Mouse (Mus musculus) kidney, postnatal 0 days (tissue): ENCODE results near the gene Zfp575. TPM values are rescaled to one million over a fixed set of nuclear protein-coding genes. Genes with fewer than 3 reads are reported as not detected.

Experiments used
- ATAC-seq: fragments of 200-750 bp; cut with Nextera tagmentation; replicated peaks from 2 replicates; pipeline ENCODE4 v1.8.0; 2017; ENCODE audit warnings: low read depth, moderate number of reproducible peaks, moderate TSS enrichment, moderate library complexity; ENCODE audit not compliant: low FRiP score
- DNase-seq: peaks from one replicate; pipeline ENCODE4 v3.0.0-alpha.2; 2016; ENCODE audit warnings: low spot score
- H3K27ac ChIP-seq: fragments of 300-500 bp; sonication (generic); 2 replicates; pipeline ENCODE4 v1.5.1; 2014; ENCODE audit warnings: mild to moderate bottlenecking
- H3K27me3 ChIP-seq: fragments of 300-500 bp; sonication (generic); 2 replicates; pipeline ENCODE4 v1.6.1; 2014; ENCODE audit warnings: low read length, mixed read lengths; ENCODE audit not compliant: insufficient read depth
- H3K36me3 ChIP-seq: fragments of 300-500 bp; sonication (generic); 2 replicates; pipeline ENCODE4 v1.6.1; 2014; ENCODE audit warnings: low read length, mixed read lengths; ENCODE audit not compliant: insufficient read depth
- H3K4me1 ChIP-seq: fragments of 300-500 bp; sonication (generic); replicated peaks from 2 replicates; pipeline ENCODE4 v1.6.1; 2014; ENCODE audit warnings: antibody characterized with exemption, low read length, mixed read lengths; ENCODE audit not compliant: insufficient read depth
- H3K4me2 ChIP-seq: fragments of 300-500 bp; sonication (generic); 2 replicates; pipeline ENCODE4 v1.6.1; 2014; ENCODE audit warnings: mild to moderate bottlenecking, low read length, moderate library complexity, mixed read lengths
- H3K4me3 ChIP-seq: fragments of 300-500 bp; sonication (generic); replicated peaks from 2 replicates; pipeline ENCODE4 v1.5.1; 2014; ENCODE audit warnings: low read depth, low read length
- H3K9ac ChIP-seq: fragments of 300-500 bp; sonication (generic); 2 replicates; pipeline ENCODE4 v1.6.1; 2014; ENCODE audit warnings: low read depth, low read length
- H3K9me3 ChIP-seq: fragments of 300-500 bp; sonication (generic); replicated peaks from 2 replicates; pipeline ENCODE4 v1.6.1; 2016; ENCODE audit warnings: low read length, inconsistent platforms, mixed read lengths
- CTCF ChIP-seq: IDR thresholded peaks from 2 replicates; pipeline ENCODE4 v1.5.1; 2016; ENCODE audit warnings: antibody characterized with exemption, low read depth, mild to moderate bottlenecking, moderate library complexity
- WGBS: fragments of 180-500 bp; shearing (Covaris S2); extraction: QIAGEN DNeasy Blood & Tissue Kit; methylation state at CpG from one replicate; pipeline ENCODE4 v1.1.7; 2014; 5-methylcytosine and 5-hydroxymethylcytosine counted together
- polyA plus RNA-seq: library from polyadenylated mRNA; unstranded; fragments of >200 nt; fragmentation: Nextera tagmentation; extraction: Ambion mirVana; gene quantifications from 2 replicates; pipeline ENCODE4 v1.2.1, GENCODE M21; 2015

Zfp575 gene
- polyA plus RNA-seq, 1 experiment from 2014 or later = 4.0 TPM

DNA sequence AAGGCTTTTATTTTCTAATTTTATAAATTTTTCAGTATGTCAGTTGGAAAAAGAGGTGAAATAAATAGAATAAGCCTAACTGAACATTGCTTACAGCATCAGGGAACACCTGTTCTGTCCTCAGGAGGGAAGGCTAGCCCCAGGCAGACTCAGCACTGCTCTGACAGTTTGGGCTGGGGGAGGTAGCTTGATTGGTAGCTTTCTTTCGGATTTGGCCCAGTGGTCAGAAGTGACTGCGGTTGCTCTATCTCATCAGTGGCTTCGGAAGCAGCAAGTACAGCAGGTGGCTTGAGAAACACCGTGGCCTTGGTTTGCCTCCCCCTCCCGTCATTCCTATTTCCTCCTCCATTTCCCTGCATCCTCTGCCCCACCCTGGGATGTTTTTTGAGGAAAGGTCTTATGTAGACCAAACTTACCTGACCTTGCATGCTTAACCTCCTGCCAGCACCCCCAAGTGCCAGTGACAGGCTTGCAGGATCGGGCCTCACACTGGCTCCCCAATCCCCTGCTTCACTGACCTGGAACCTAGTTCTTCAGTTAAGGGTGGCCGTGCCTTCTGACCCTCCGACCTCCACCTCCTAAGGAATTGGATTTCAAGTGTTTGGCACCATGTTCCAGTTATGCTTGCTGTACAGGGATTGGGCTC is 24.1 kb downstream of the Zfp575 start:
- Histone ChIP-seq H3K4me2 (no peak overlapping the region), H3K9ac (no peak overlapping the region), H3K27ac (no peak overlapping the region), H3K4me3 (no peak overlapping the region), H3K36me3 (peaks cover 24% of the 10 kb centered on the region), H3K4me1 (no peaks in the 10 kb centered on the region), H3K9me3 (no peaks in the 10 kb centered on the region), H3K27me3 (no peaks in the 10 kb centered on the region)
- DNase-seq (no peak), ATAC-seq (no peak)
- 53% methylated on average over 8 of the region's 8 CpGs for WGBS
- no peak for TF ChIP-seq CTCF

DNA sequence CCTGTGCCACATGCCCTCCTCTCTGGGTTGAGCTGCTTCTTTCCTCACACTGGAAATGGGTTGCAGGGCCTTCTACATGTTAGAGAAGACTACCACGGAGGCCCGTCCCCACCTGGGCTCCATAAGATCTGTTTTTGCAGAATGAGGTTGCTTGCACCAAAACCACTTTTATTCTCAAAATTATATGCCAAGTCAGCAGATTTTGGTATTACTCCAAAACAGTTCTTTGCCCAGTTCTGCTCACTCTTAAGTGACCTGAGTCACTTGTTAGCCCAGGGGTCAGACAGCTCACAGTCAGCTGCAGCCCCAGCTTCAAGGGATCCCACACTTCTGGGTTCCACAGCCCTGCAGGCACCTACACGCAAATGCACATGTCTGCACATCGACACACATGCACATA is 26.0 kb downstream of the Zfp575 start:
- WGBS = 84% methylated on average over 4 of the region's 4 CpGs
- no peaks in the 10 kb centered on the region for H3K27me3 ChIP-seq
- H3K9me3 ChIP-seq = no peaks in the 10 kb centered on the region
- TF ChIP-seq CTCF = no peak
- H3K4me2 ChIP-seq = no peak overlapping the region
- DNase-seq = no peak
- no peak overlapping the region for H3K4me3 ChIP-seq
- no peak overlapping the region for H3K27ac ChIP-seq
- no peak overlapping the region for H3K9ac ChIP-seq
- H3K4me1 ChIP-seq = no peaks in the 10 kb centered on the region
- no peak for ATAC-seq
- H3K36me3 ChIP-seq = peaks cover 15% of the 10 kb centered on the region

- ATAC-seq = no peak
Measured at GRCm38 (mm10) chr7:24555786-24556185, 31.7 kb downstream of the Zfp575 start.

GRCm38 (mm10) chr7:24551985-24552759 is 35.3 kb downstream of the Zfp575 start:
- ATAC-seq = 0 out of 2 replicates have a peak, but pooled peaks have one; percentile 23
- Histone ChIP-seq H3K27me3 (no peaks in the 10 kb centered on the region), H3K27ac (no peak overlapping the region), H3K4me2 (no peak overlapping the region), H3K9me3 (no peaks in the 10 kb centered on the region), H3K4me1 (peaks cover 7% of the 10 kb centered on the region; the same call in 1 of the 2 replicates), H3K9ac (no peak overlapping the region), H3K4me3 (no peak overlapping the region), H3K36me3 (peaks cover 28% of the 10 kb centered on the region)
- WGBS = 70% methylated on average over 12 of the region's 12 CpGs
- no peak for DNase-seq
- no peak for TF ChIP-seq CTCF

More at GRCm38 (mm10) chr7:24555786-24556185, 31.7 kb downstream of the Zfp575 start:
- Histone ChIP-seq H3K4me1 (no peaks in the 10 kb centered on the region), H3K27me3 (no peaks in the 10 kb centered on the region), H3K36me3 (peaks cover 19% of the 10 kb centered on the region), H3K9me3 (no peaks in the 10 kb centered on the region), H3K4me3 (no peak overlapping the region), H3K27ac (peak overlapping the region; percentile 36; the same call in 1 of the 2 replicates), H3K4me2 (no peak overlapping the region), H3K9ac (no peak overlapping the region)
- TF ChIP-seq CTCF = no peak
- WGBS = 70% methylated on average over 10 of the region's 10 CpGs
- DNase-seq = no peak

DNA sequence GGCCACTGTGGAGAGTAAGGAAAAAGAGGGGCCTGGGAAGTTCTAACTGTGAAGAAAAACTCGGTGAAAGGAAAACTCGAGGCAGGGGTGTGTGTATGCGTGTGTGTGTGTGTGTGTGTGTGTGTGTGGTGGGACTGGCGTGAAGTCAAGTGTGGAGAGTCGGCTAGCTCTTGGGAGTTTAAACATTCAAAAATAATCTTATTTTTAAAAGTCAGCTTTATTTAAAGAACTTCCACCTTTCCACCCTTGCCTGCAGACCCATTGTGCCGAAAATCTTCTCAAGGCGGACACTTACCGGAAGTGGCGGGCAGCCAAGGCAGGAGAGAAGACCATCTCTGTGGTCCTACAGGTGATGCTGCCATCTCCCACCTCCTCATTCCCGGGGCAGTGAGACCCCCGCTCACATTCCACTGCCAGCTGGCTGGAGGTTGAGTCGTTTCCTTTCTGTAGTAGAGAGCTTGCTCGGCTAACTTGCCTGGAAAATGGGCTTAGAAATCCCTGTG is 39.9 kb downstream of the Zfp575 start:
- peaks cover 7% of the 10 kb centered on the region for H3K4me1 ChIP-seq
- peak overlapping the region; percentile 71; the same call in 1 of the 2 replicates for H3K27ac ChIP-seq
- 19% methylated on average over 13 of the region's 13 CpGs for WGBS
- peak overlapping the region; percentile 74 for H3K4me2 ChIP-seq
- peaks cover 20% of the 10 kb centered on the region for H3K36me3 ChIP-seq
- no peaks in the 10 kb centered on the region for H3K27me3 ChIP-seq
- peak overlapping the region; percentile 85 for H3K4me3 ChIP-seq
- no peaks in the 10 kb centered on the region for H3K9me3 ChIP-seq
- no peak for TF ChIP-seq CTCF
- DNase-seq (no peak), ATAC-seq (no peak)
- H3K9ac ChIP-seq = peak overlapping the region; percentile 86

GRCm38 (mm10) chr7:24546634-24547389 is 40.6 kb downstream of the Zfp575 start:
- peak overlapping the region; percentile 93 for H3K27ac ChIP-seq
- peak overlapping the region; percentile 85 for H3K4me3 ChIP-seq
- no peaks in the 10 kb centered on the region for H3K27me3 ChIP-seq
- peak; percentile 100 for DNase-seq
- H3K4me2 ChIP-seq = peak overlapping the region; percentile 74
- WGBS = under 1% methylated on average over 57 of the region's 57 CpGs
- peak overlapping the region; percentile 86 for H3K9ac ChIP-seq
- H3K4me1 ChIP-seq = peaks cover 7% of the 10 kb centered on the region
- TF ChIP-seq CTCF = no peak
- peak; percentile 99 for ATAC-seq
- H3K9me3 ChIP-seq = no peaks in the 10 kb centered on the region
- H3K36me3 ChIP-seq = peaks cover 13% of the 10 kb centered on the region; the same call in 1 of the 2 replicates
